Mouse (Mus musculus) ES-Bruce4 (cell line): Measurements from ENCODE around the gene Jakmip3.

Experiments
- CTCF ChIP-seq: IDR thresholded peaks from one replicate; pipeline ENCODE4 v1.8.1; 2011; ENCODE audit warnings: low read depth, low read length
- POLR2A ChIP-seq: IDR thresholded peaks from one replicate; pipeline ENCODE4 v1.8.1; 2011; ENCODE audit warnings: low read length; ENCODE audit not compliant: insufficient read depth

DNA sequence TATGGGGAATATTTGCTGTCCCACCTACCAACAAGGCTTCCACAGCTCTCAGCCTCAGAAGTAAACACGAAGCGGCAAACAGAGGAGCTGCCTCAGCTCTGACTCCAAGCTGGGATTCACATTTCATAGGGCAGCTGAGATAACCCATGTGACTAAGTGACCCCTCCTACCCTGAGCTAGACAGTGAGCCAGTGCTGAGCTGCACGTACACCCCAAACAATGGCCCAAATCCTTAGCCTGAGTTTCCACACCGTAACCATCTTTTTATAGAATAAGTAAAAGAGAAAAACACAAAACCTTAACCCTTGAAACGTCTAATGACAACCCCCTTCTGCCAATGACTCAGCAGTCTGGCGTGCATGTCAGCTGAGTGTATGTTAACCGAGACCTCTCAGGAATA, 33.5 kb upstream of the Jakmip3 start:
- TF ChIP-seq CTCF (no peak), POLR2A (peak; percentile 61)
